Comparison of ENCODE assay signal across 8 mouse cellular contexts in genomic region chr3:31000018-31000407, GRCm38 (mm10). TPM values are rescaled to one million over a fixed set of nuclear protein-coding genes. Genes with fewer than 3 reads are reported as not detected.
DNase-seq lines count a peak whose midpoint lies in the region; ATAC-seq lines count a peak whose summit lies in the region.
"Had no signal": no experiment of that assay in that cellular context is flagged by ENCODE, and none has a peak within 500 bp of the region (broad histone marks: within the 10 kb centered on the region; RNA-seq: fewer than 3 reads in every experiment).

No protein-coding gene starts in this region.

- no peak overlapping the region for H3K4me3 ChIP-seq in liver, embryonic 12.5 days
- no peak overlapping the region for H3K4me3 ChIP-seq in embryonic facial prominence, embryonic 10.5 days
- no peak overlapping the region for H3K4me3 ChIP-seq in midbrain, embryonic 13.5 days (replicated peaks)

- intact Hi-C loops in heart, postnatal 10 days (cut with DNase I), result no loop called here

- peaks cover 29% of the 10 kb centered on the region for H3K4me1 ChIP-seq in liver, embryonic 12.5 days
- peaks cover 43% of the 10 kb centered on the region for H3K4me1 ChIP-seq in embryonic facial prominence, embryonic 10.5 days
- peaks cover 14% of the 10 kb centered on the region for H3K4me1 ChIP-seq in midbrain, embryonic 13.5 days (replicated peaks)

- ATAC-seq in liver, embryonic 12.5 days, result no peak
- ATAC-seq in midbrain, embryonic 13.5 days, result no peak
- ATAC-seq: activated CD4-positive, CD25-positive, alpha-beta regulatory T cell, adult 4 months had no signal

- H3K9me3 ChIP-seq in liver, embryonic 12.5 days (replicated peaks), result no peaks in the 10 kb centered on the region
- peaks cover 6% of the 10 kb centered on the region; the same call in 1 of the 2 replicates for H3K9me3 ChIP-seq in embryonic facial prominence, embryonic 10.5 days
- no peaks in the 10 kb centered on the region for H3K9me3 ChIP-seq in midbrain, embryonic 13.5 days

- whole genome bisulfite sequencing in liver, embryonic 12.5 days (ENCODE audit: insufficient replicate concordance), result 33% methylated on average over 4 of the region's 4 CpGs
- WGBS in embryonic facial prominence, embryonic 10.5 days, result 39% methylated on average over 4 of the region's 4 CpGs
- 41% methylated on average over 4 of the region's 4 CpGs for WGBS in midbrain, embryonic 13.5 days

- H3K27ac ChIP-seq in liver, embryonic 12.5 days, result 0 out of 2 replicates have a peak overlapping the region, but pooled peaks have one; percentile 14
- H3K27ac ChIP-seq in embryonic facial prominence, embryonic 10.5 days (replicated peaks), result peak overlapping the region; percentile 2; the same call in 1 of the 2 replicates
- H3K27ac ChIP-seq in midbrain, embryonic 13.5 days, result no peak overlapping the region

- no peak for DNase-seq in liver
- DNase-seq in embryonic facial prominence, embryonic 10.5 days (ENCODE audit: low spot score), result no peak
- peak; percentile 60 to 62 for DNase-seq in heart, postnatal 10 days
- DNase-seq in lung, postnatal 4 days, result peak; percentile 14 to 36
- no peak for DNase-seq in cerebellum, postnatal 25 days

- H3K36me3 ChIP-seq in liver, embryonic 12.5 days, result no peaks in the 10 kb centered on the region
- peaks cover 13% of the 10 kb centered on the region for H3K36me3 ChIP-seq in embryonic facial prominence, embryonic 10.5 days (replicated peaks)
- H3K36me3 ChIP-seq in midbrain, embryonic 13.5 days, result peaks cover 3% of the 10 kb centered on the region; the same call in 1 of the 2 replicates

- H3K9ac ChIP-seq in liver, embryonic 12.5 days, result no peak overlapping the region
- H3K9ac ChIP-seq in midbrain, embryonic 13.5 days (replicated peaks), result no peak overlapping the region

- no peak overlapping the region for H3K4me2 ChIP-seq in liver, embryonic 12.5 days
- H3K4me2 ChIP-seq in midbrain, embryonic 13.5 days (replicated peaks), result no peak overlapping the region

- no peaks in the 10 kb centered on the region for H3K27me3 ChIP-seq in liver, embryonic 12.5 days (replicated peaks)
- no peaks in the 10 kb centered on the region for H3K27me3 ChIP-seq in embryonic facial prominence, embryonic 10.5 days (replicated peaks; ENCODE audit: low read depth, poor library complexity, severe bottlenecking)
- no peaks in the 10 kb centered on the region for H3K27me3 ChIP-seq in midbrain, embryonic 13.5 days

RNA-seq across cellular contexts. Expression of gene Prkci, which starts 4.5 kb away (rescaled TPM):
- polyA plus RNA-seq in liver, embryonic 12.5 days (2016; fragmentation: Nextera tagmentation; extraction: Ambion mirVana), result 12.5 TPM in 2 replicates
- 43.5 TPM in 2 replicates for polyA plus RNA-seq in embryonic facial prominence, embryonic 10.5 days (2016; fragmentation: Nextera tagmentation; extraction: Ambion mirVana)
- total RNA-seq in heart, postnatal 10 days (2021), result 10 to 100 TPM; 18.8 to 29.8 TPM
- polyA plus RNA-seq in midbrain, embryonic 13.5 days (2015; fragmentation: Nextera tagmentation; extraction: Ambion mirVana), result 21.8 and 23.6 TPM in 2 replicates

RNA-seq across cellular contexts. Expression of gene Phc3, which starts 30.8 kb away (rescaled TPM):
- 2.8 and 3.2 TPM in 2 replicates for polyA plus RNA-seq in liver, embryonic 12.5 days (2016; fragmentation: Nextera tagmentation; extraction: Ambion mirVana)
- polyA plus RNA-seq in embryonic facial prominence, embryonic 10.5 days (2016; fragmentation: Nextera tagmentation; extraction: Ambion mirVana), result 4.1 and 4.8 TPM in 2 replicates
- 10 to 100 TPM; 18.3 to 18.7 TPM for total RNA-seq in heart, postnatal 10 days (2021)
- polyA plus RNA-seq in midbrain, embryonic 13.5 days (2015; fragmentation: Nextera tagmentation; extraction: Ambion mirVana), result 7.0 and 7.6 TPM in 2 replicates

Comparison
In these comparisons a context has a peak if more than half of its experiments do, and no peak if none do; other contexts are left out.
1. DNase-seq: peak in heart, postnatal 10 days (2 of 2) and lung, postnatal 4 days (2 of 2); none in liver (single experiment), embryonic facial prominence, embryonic 10.5 days (single experiment) and cerebellum, postnatal 25 days (0 of 2).